Mouse (Mus musculus) limb, embryonic 11.5 days (tissue): Measurements from ENCODE around the gene Rpl35. TPM values are rescaled to one million over a fixed set of nuclear protein-coding genes. Genes with fewer than 3 reads are reported as not detected.

Experiments used
- ATAC-seq: fragments of 200-750 bp; cut with Nextera tagmentation; 2 replicates; pipeline ENCODE4 v1.8.0; 2017; ENCODE audit warnings: low read depth; ENCODE audit not compliant: insufficient number of reproducible peaks, low FRiP score, low TSS enrichment
- DNase-seq: peaks from one replicate; pipeline ENCODE4 v3.0.0-alpha.2; 2015; ENCODE audit warnings: low spot score
- H3K27ac ChIP-seq: fragments of 300-500 bp; sonication (generic); replicated peaks from 2 replicates; pipeline ENCODE4 v1.5.1; 2014; ENCODE audit warnings: low read depth, mild to moderate bottlenecking, low read length
- H3K27me3 ChIP-seq: fragments of 300-500 bp; sonication (generic); 2 replicates; pipeline ENCODE4 v1.6.1; 2014; ENCODE audit warnings: mild to moderate bottlenecking, low read length, mixed read lengths; ENCODE audit not compliant: control insufficient read depth, insufficient read depth
- H3K36me3 ChIP-seq: fragments of 300-500 bp; sonication (generic); 2 replicates; pipeline ENCODE4 v1.6.1; 2014; ENCODE audit warnings: mild to moderate bottlenecking, low read length, moderate library complexity, mixed read lengths; ENCODE audit not compliant: control insufficient read depth, insufficient read depth
- H3K4me1 ChIP-seq: fragments of 300-500 bp; sonication (generic); 2 replicates; pipeline ENCODE4 v1.6.1; 2014; ENCODE audit warnings: low read length, mixed read lengths; ENCODE audit not compliant: control insufficient read depth, insufficient read depth
- H3K4me2 ChIP-seq: fragments of 300-500 bp; sonication (generic); 2 replicates; pipeline ENCODE4 v1.6.1; 2014; ENCODE audit warnings: low read depth, mild to moderate bottlenecking, moderate library complexity; ENCODE audit not compliant: severe bottlenecking
- H3K4me3 ChIP-seq: fragments of 300-500 bp; sonication (generic); 2 replicates; pipeline ENCODE4 v1.5.1; 2014; ENCODE audit warnings: low read depth, low read length
- H3K9ac ChIP-seq: fragments of 300-500 bp; sonication (generic); 2 replicates; pipeline ENCODE4 v1.6.1; 2014; ENCODE audit warnings: mild to moderate bottlenecking, low read length
- H3K9me3 ChIP-seq: fragments of 300-500 bp; sonication (generic); 2 replicates; pipeline ENCODE4 v1.6.1; 2016; ENCODE audit warnings: low read length; ENCODE audit not compliant: control insufficient read depth
- WGBS: fragments of 180-500 bp; shearing (Covaris S2); extraction: QIAGEN DNeasy Blood & Tissue Kit; methylation state at CpG from one replicate; pipeline ENCODE4 v1.1.7; 2014; 5-methylcytosine and 5-hydroxymethylcytosine counted together
- polyA plus RNA-seq: library from polyadenylated mRNA; unstranded; fragments of >200 nt; fragmentation: Nextera tagmentation; extraction: Ambion mirVana; gene quantifications from 2 replicates; pipeline ENCODE4 v1.2.1, GENCODE M21; 2014

The Rpl35 gene
- polyA plus RNA-seq, 1 experiment from 2014 or later = 1,159 TPM

GRCm38 (mm10) chr2:39003106-39003505 lies 2.3 kb downstream of the Rpl35 start:
- no peaks in the 10 kb centered on the region for H3K27me3 ChIP-seq
- no peak for ATAC-seq
- peak overlapping the region; percentile 76; the same call in 1 of the 2 replicates for H3K4me3 ChIP-seq
- H3K9me3 ChIP-seq = no peaks in the 10 kb centered on the region
- H3K27ac ChIP-seq = no peak overlapping the region
- H3K4me2 ChIP-seq = peak overlapping the region; percentile 94
- WGBS = 61% methylated on average over 8 of the region's 8 CpGs
- no peak for DNase-seq
- peaks cover 22% of the 10 kb centered on the region for H3K36me3 ChIP-seq
- H3K4me1 ChIP-seq = peaks cover 16% of the 10 kb centered on the region
- H3K9ac ChIP-seq = no peak overlapping the region

GRCm38 (mm10) chr2:39001866-39002265 lies 3.6 kb downstream of the Rpl35 start:
- Histone ChIP-seq H3K9ac (no peak overlapping the region), H3K4me3 (no peak overlapping the region), H3K4me2 (no peak overlapping the region), H3K4me1 (peaks cover 21% of the 10 kb centered on the region), H3K27me3 (no peaks in the 10 kb centered on the region), H3K9me3 (no peaks in the 10 kb centered on the region), H3K27ac (no peak overlapping the region), H3K36me3 (peaks cover 22% of the 10 kb centered on the region)
- no peak for ATAC-seq
- no peak for DNase-seq
- WGBS = 83% methylated on average over 3 of the region's 3 CpGs

GRCm38 (mm10) chr2:39000587-39000919 lies 4.9 kb downstream of the Rpl35 start:
- DNase-seq (no peak), ATAC-seq (no peak)
- Histone ChIP-seq H3K36me3 (peaks cover 22% of the 10 kb centered on the region), H3K4me1 (peaks cover 21% of the 10 kb centered on the region), H3K4me3 (no peak overlapping the region), H3K4me2 (no peak overlapping the region), H3K9me3 (no peaks in the 10 kb centered on the region), H3K27ac (no peak overlapping the region), H3K27me3 (no peaks in the 10 kb centered on the region), H3K9ac (no peak overlapping the region)
- WGBS = 81% methylated on average over 4 of the region's 4 CpGs

- peaks cover 22% of the 10 kb centered on the region for H3K36me3 ChIP-seq
- H3K4me3 ChIP-seq = no peak overlapping the region
- no peak overlapping the region for H3K4me2 ChIP-seq
- H3K9me3 ChIP-seq = no peaks in the 10 kb centered on the region
- H3K27ac ChIP-seq = no peak overlapping the region
- ATAC-seq (no peak), DNase-seq (no peak)
- WGBS = 67% methylated on average over 8 of the region's 8 CpGs
- no peak overlapping the region for H3K9ac ChIP-seq
- H3K4me1 ChIP-seq = peaks cover 21% of the 10 kb centered on the region
- H3K27me3 ChIP-seq = no peaks in the 10 kb centered on the region
Measured at GRCm38 (mm10) chr2:38999910-39000586, 5.4 kb downstream of the Rpl35 start.

GRCm38 (mm10) chr2:38999381-38999780 lies 6.0 kb downstream of the Rpl35 start:
- 53% methylated on average over 4 of the region's 4 CpGs for WGBS
- H3K27ac ChIP-seq = no peak overlapping the region
- no peak overlapping the region for H3K4me2 ChIP-seq
- no peak for DNase-seq
- peaks cover 21% of the 10 kb centered on the region for H3K4me1 ChIP-seq
- H3K27me3 ChIP-seq = no peaks in the 10 kb centered on the region
- peaks cover 22% of the 10 kb centered on the region for H3K36me3 ChIP-seq
- ATAC-seq = no peak
- no peak overlapping the region for H3K4me3 ChIP-seq
- no peak overlapping the region for H3K9ac ChIP-seq
- H3K9me3 ChIP-seq = no peaks in the 10 kb centered on the region

- peak; percentile 88 for ATAC-seq
- WGBS = 16% methylated on average over 33 of the region's 33 CpGs
- H3K27ac ChIP-seq = no peak within 1 kb of the TSS
Measured at GRCm38 (mm10) chr2:38997386-38998374, 7.7 kb downstream of the Rpl35 start, which contains the start of gene Wdr38. Wdr38 (plus strand) TSS chr2:38997476.

GRCm38 (mm10) chr2:38992452-38992851 lies 13.0 kb downstream of the Rpl35 start:
- Histone ChIP-seq H3K4me1 (no peaks in the 10 kb centered on the region), H3K9ac (no peak overlapping the region), H3K4me2 (no peak overlapping the region), H3K9me3 (no peaks in the 10 kb centered on the region), H3K27ac (no peak overlapping the region), H3K27me3 (no peaks in the 10 kb centered on the region), H3K36me3 (no peaks in the 10 kb centered on the region), H3K4me3 (no peak overlapping the region)
- WGBS = 69% methylated on average over 4 of the region's 4 CpGs
- DNase-seq = no peak
- no peak for ATAC-seq

More at GRCm38 (mm10) chr2:38997386-38998374, 7.7 kb downstream of the Rpl35 start, which contains the start of gene Wdr38:
- Histone ChIP-seq H3K4me2 (peak within 1 kb of the TSS; percentile 33), H3K4me3 (peak within 1 kb of the TSS; percentile 27), H3K4me1 (0 out of 2 replicates have a peak, but pooled peaks cover 7% of the 10 kb centered on the region), H3K36me3 (peaks cover 12% of the 10 kb centered on the region), H3K9me3 (no peaks in the 10 kb centered on the region), H3K9ac (peak within 1 kb of the TSS; percentile 50), H3K27me3 (no peaks in the 10 kb centered on the region)
- peak; percentile 93 for DNase-seq

- H3K27me3 ChIP-seq = no peaks in the 10 kb centered on the region
- no peaks in the 10 kb centered on the region for H3K36me3 ChIP-seq
- H3K4me1 ChIP-seq = no peaks in the 10 kb centered on the region
- no peak overlapping the region for H3K9ac ChIP-seq
- no peaks in the 10 kb centered on the region for H3K9me3 ChIP-seq
- ATAC-seq (no peak), DNase-seq (no peak)
- no peak overlapping the region for H3K4me2 ChIP-seq
- WGBS = 73% methylated on average over 4 of the region's 4 CpGs
- no peak overlapping the region for H3K4me3 ChIP-seq
- H3K27ac ChIP-seq = no peak overlapping the region
Measured at GRCm38 (mm10) chr2:38992004-38992403, 13.4 kb downstream of the Rpl35 start.
